Mouse (Mus musculus) liver, embryonic 14.5 days (tissue): ENCODE results near the gene Nid2. TPM values are rescaled to one million over a fixed set of nuclear protein-coding genes. Genes with fewer than 3 reads are reported as not detected.

Source experiments
- ATAC-seq: fragments of 200-750 bp; cut with Nextera tagmentation; 2 replicates; pipeline ENCODE4 v1.8.0; 2017; ENCODE audit warnings: moderate number of reproducible peaks, mild to moderate bottlenecking, moderate library complexity; ENCODE audit not compliant: insufficient read depth
- DNase-seq, 3 experiments: peaks; one replicate each; pipeline ENCODE4 v3.0.0-alpha.2; 2012 to 2013; ENCODE audit warnings: low read depth in 3 of 3, low spot score in 3 of 3
- H3K27ac ChIP-seq: fragments of 300-500 bp; sonication (generic); 2 replicates; pipeline ENCODE4 v1.5.1; 2014; ENCODE audit warnings: moderate library complexity, mild to moderate bottlenecking, control low read depth, inconsistent platforms
- H3K27me3 ChIP-seq: fragments of 300-500 bp; sonication (generic); 2 replicates; pipeline ENCODE4 v1.6.1; 2014; ENCODE audit warnings: mild to moderate bottlenecking, low read length, moderate library complexity; ENCODE audit not compliant: control insufficient read depth, insufficient read depth
- H3K36me3 ChIP-seq: fragments of 300-500 bp; sonication (generic); replicated peaks from 2 replicates; pipeline ENCODE4 v1.6.1; 2014; ENCODE audit warnings: low read depth; ENCODE audit not compliant: control insufficient read depth, insufficient read depth
- H3K4me1 ChIP-seq, 2 experiments: fragments of 200-500 bp in 1 of 2; fragments of 300-500 bp in 1 of 2; sonication (generic) in 1 of 2; replicated peaks; 2 replicates each; pipeline ENCODE4 v1.6.1; 2012 to 2014; ENCODE audit warnings: antibody characterized with exemption in 1 of 2, inconsistent platforms in 1 of 2, low read length in 1 of 2; ENCODE audit not compliant: control insufficient read depth in 2 of 2, insufficient read depth in 2 of 2
- H3K4me2 ChIP-seq: fragments of 300-500 bp; sonication (generic); 2 replicates; pipeline ENCODE4 v1.6.1; 2014; ENCODE audit warnings: low read depth, mild to moderate bottlenecking, control low read depth, moderate library complexity
- H3K4me3 ChIP-seq, 2 experiments: fragments of 200-500 bp in 1 of 2; fragments of 300-500 bp in 1 of 2; sonication (generic) in 1 of 2; 2 replicates each; pipeline ENCODE4 v1.5.1; 2012 to 2014; ENCODE audit warnings: low read depth in 2 of 2, low read length in 2 of 2, mild to moderate bottlenecking in 2 of 2, control low read depth in 1 of 2, inconsistent platforms in 1 of 2, moderate library complexity in 1 of 2; ENCODE audit not compliant: insufficient read depth in 1 of 2
- H3K9ac ChIP-seq: fragments of 300-500 bp; sonication (generic); replicated peaks from 2 replicates; pipeline ENCODE4 v1.6.1; 2014; ENCODE audit warnings: mild to moderate bottlenecking, control low read depth, moderate library complexity
- H3K9me3 ChIP-seq: fragments of 300-500 bp; sonication (generic); 2 replicates; pipeline ENCODE4 v1.6.1; 2016; ENCODE audit warnings: low read length, mixed read lengths; ENCODE audit not compliant: control insufficient read depth
- CTCF ChIP-seq: IDR thresholded peaks from 2 replicates; pipeline ENCODE4 v1.5.1; 2016; ENCODE audit warnings: antibody characterized with exemption, low read depth, control low read depth
- EP300 ChIP-seq: IDR thresholded peaks from 2 replicates; pipeline ENCODE4 v1.6.1; 2016; ENCODE audit warnings: antibody characterized with exemption, low read depth
- WGBS: fragments of 180-500 bp; shearing (Covaris S2); extraction: QIAGEN DNeasy Blood & Tissue Kit; methylation state at CpG from one replicate; pipeline ENCODE4 v1.1.7; 2014; ENCODE audit not compliant: insufficient replicate concordance; 5-methylcytosine and 5-hydroxymethylcytosine counted together
- polyA plus RNA-seq, 2 experiments: library from polyadenylated mRNA; depleted of rRNA in 1 of 2; stranded (reverse) in 1 of 2; unstranded in 1 of 2; fragments of >200 nt; fragmentation: Nextera tagmentation in 1 of 2; extraction: Ambion mirVana in 1 of 2; gene quantifications; 2 replicates each; pipeline versions ENCODE4 v1.2.1 to v1.2.3; 2012 to 2014

The Nid2 gene
- polyA plus RNA-seq (2012; rRNA removed) (5.0 and 6.2 TPM in 2 replicates), polyA plus RNA-seq (2014; fragmentation: Nextera tagmentation; extraction: Ambion mirVana) (10.6 and 11.4 TPM in 2 replicates)

GRCm38 (mm10) chr14:19751025-19751771 lies at the start of gene Nid2:
Gene Nid2 (plus strand): TSS chr14:19751265.
- peak within 1 kb of the TSS; percentile 66 for H3K4me2 ChIP-seq
- H3K4me1 ChIP-seq, result no peaks in the 10 kb centered on the region; a peak in 1 of 4 replicates
- under 1% methylated on average over 45 of the region's 45 CpGs for WGBS
- peaks cover 19% of the 10 kb centered on the region for H3K27me3 ChIP-seq
- TF ChIP-seq EP300, result no peak
- no peak for TF ChIP-seq CTCF
- peak; percentile 84 for ATAC-seq
- no peaks in the 10 kb centered on the region for H3K9me3 ChIP-seq
- H3K4me3 ChIP-seq, result peak within 1 kb of the TSS; percentile 51 to 57
- no peak within 1 kb of the TSS for H3K9ac ChIP-seq
- no peak within 1 kb of the TSS for H3K27ac ChIP-seq
- peak; percentile 46 to 53 (median 52) for DNase-seq
- H3K36me3 ChIP-seq, result no peaks in the 10 kb centered on the region

DNA sequence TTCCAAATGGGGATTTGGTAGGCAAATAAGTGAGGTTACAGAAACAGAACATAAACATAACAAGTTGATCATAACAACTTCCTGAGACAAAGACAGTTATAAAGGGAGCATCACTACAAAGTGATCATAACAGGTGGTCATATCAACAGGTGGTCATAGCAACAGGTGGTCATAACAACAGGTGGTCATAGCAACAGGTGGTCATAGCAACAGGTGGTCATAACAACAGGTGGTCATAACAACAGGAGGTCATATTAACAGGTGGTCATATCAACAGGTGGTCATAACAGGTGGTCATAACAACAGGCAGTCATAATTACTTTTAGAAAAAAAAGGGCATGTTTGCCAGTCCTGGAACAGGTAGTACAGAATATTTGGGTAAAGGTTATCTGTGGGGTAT lies 49.5 kb upstream of the Nid2 start:
- no peak overlapping the region for H3K9ac ChIP-seq
- no peak for TF ChIP-seq CTCF
- TF ChIP-seq EP300, result no peak
- DNase-seq (no peak), ATAC-seq (no peak)
- H3K27ac ChIP-seq, result no peak overlapping the region
- no peak overlapping the region for H3K4me2 ChIP-seq
- H3K4me3 ChIP-seq, result no peak overlapping the region
- no peaks in the 10 kb centered on the region for H3K27me3 ChIP-seq
- H3K36me3 ChIP-seq, result no peaks in the 10 kb centered on the region
- H3K9me3 ChIP-seq, result no peaks in the 10 kb centered on the region
- H3K4me1 ChIP-seq, result no peaks in the 10 kb centered on the region

GRCm38 (mm10) chr14:19705649-19706048 lies 45.4 kb upstream of the Nid2 start:
- no peaks in the 10 kb centered on the region for H3K9me3 ChIP-seq
- no peaks in the 10 kb centered on the region for H3K36me3 ChIP-seq
- H3K27ac ChIP-seq, result no peak overlapping the region
- peaks cover 0 to 4% of the 10 kb centered on the region in 2 experiments; a peak in 2 of 4 replicates for H3K4me1 ChIP-seq
- no peak for ATAC-seq
- peak in 2 of 3 experiments; percentile 18 to 22 for DNase-seq
- H3K4me3 ChIP-seq, result no peak overlapping the region
- no peak overlapping the region for H3K4me2 ChIP-seq
- no peak overlapping the region for H3K9ac ChIP-seq
- H3K27me3 ChIP-seq, result no peaks in the 10 kb centered on the region
- TF ChIP-seq EP300 (no peak), CTCF (peak; percentile 87)
- 6% methylated on average over 16 of the region's 16 CpGs for WGBS

- DNase-seq, result peak; percentile 26 to 37 (median 35)
- H3K9ac ChIP-seq, result no peak overlapping the region
- no peaks in the 10 kb centered on the region for H3K27me3 ChIP-seq
- no peak for ATAC-seq
- TF ChIP-seq EP300 (no peak), CTCF (peak; percentile 93)
- H3K4me2 ChIP-seq, result no peak overlapping the region
- H3K27ac ChIP-seq, result no peak overlapping the region
- no peaks in the 10 kb centered on the region for H3K9me3 ChIP-seq
- H3K36me3 ChIP-seq, result no peaks in the 10 kb centered on the region
- H3K4me1 ChIP-seq, result peaks cover 0 to 4% of the 10 kb centered on the region in 2 experiments; a peak in 2 of 4 replicates
- H3K4me3 ChIP-seq, result no peak overlapping the region
- under 1% methylated on average over 5 of the region's 5 CpGs for WGBS
These were observed 44.6 kb upstream of the Nid2 start for GRCm38 (mm10) chr14:19706454-19706853.

GRCm38 (mm10) chr14:19706997-19707396 lies 44.1 kb upstream of the Nid2 start:
- Histone ChIP-seq H3K4me1 (peaks cover 0 to 4% of the 10 kb centered on the region in 2 experiments; a peak in 2 of 4 replicates), H3K36me3 (no peaks in the 10 kb centered on the region), H3K4me3 (no peak overlapping the region), H3K27me3 (no peaks in the 10 kb centered on the region), H3K9me3 (no peaks in the 10 kb centered on the region), H3K4me2 (no peak overlapping the region), H3K9ac (no peak overlapping the region), H3K27ac (no peak overlapping the region)
- WGBS, result 33% methylated on average over 2 of the region's 2 CpGs
- DNase-seq, result no peak
- TF ChIP-seq EP300 (no peak), CTCF (no peak)
- ATAC-seq, result no peak
